Comparison of ENCODE assay signal across 8 mouse cellular contexts in genomic region chr4:82934308-82934707, GRCm38 (mm10). TPM values are rescaled to one million over a fixed set of nuclear protein-coding genes. Genes with fewer than 3 reads are reported as not detected.
A peak's percentile ranks its signal among the peaks of the same experiment; 100 is the strongest.
DNase-seq lines count a peak whose midpoint lies in the region; ATAC-seq and TF ChIP-seq lines count a peak whose summit lies in the region.
"Had no signal": no experiment of that assay in that cellular context is flagged by ENCODE, and none has a peak within 500 bp of the region (broad histone marks: within the 10 kb centered on the region; RNA-seq: fewer than 3 reads in every experiment).

No protein-coding gene starts in this region.

- ATAC-seq in heart, embryonic 13.5 days (ENCODE audit: extremely low read depth, insufficient number of reproducible peaks, low FRiP score, low TSS enrichment), result no peak
- ATAC-seq in midbrain, embryonic 15.5 days (replicated peaks), result peak; percentile 97

- H3K36me3 ChIP-seq in C2C12 (ENCODE audit: control insufficient read depth, insufficient read depth), result no peaks in the 10 kb centered on the region
- H3K36me3 ChIP-seq in heart, embryonic 13.5 days, result no peaks in the 10 kb centered on the region
- H3K36me3 ChIP-seq in midbrain, embryonic 15.5 days (replicated peaks), result no peaks in the 10 kb centered on the region

- no peaks in the 10 kb centered on the region for H3K9me3 ChIP-seq in heart, embryonic 13.5 days
- H3K9me3 ChIP-seq in midbrain, embryonic 15.5 days, result no peaks in the 10 kb centered on the region

- no peaks in the 10 kb centered on the region for H3K79me3 ChIP-seq in C2C12 (ENCODE audit: low read depth)

- no peak overlapping the region for H3K4me3 ChIP-seq in C2C12 (ENCODE audit: insufficient read depth, poor library complexity, severe bottlenecking)
- H3K4me3 ChIP-seq in heart, embryonic 13.5 days, result peak overlapping the region; percentile 46; the same call in 1 of the 2 replicates
- no peak overlapping the region for H3K4me3 ChIP-seq in midbrain, embryonic 15.5 days

- peak; percentile 71 for TF ChIP-seq CTCF in C2C12 (IDR thresholded peaks at IDR 0.05; ENCODE audit: control insufficient read depth, insufficient read depth, insufficient read length)

- H3K27me3 ChIP-seq in C2C12 (ENCODE audit: control insufficient read depth, insufficient read depth, insufficient read length), result peaks cover 4% of the 10 kb centered on the region
- H3K27me3 ChIP-seq in heart, embryonic 13.5 days (replicated peaks), result no peaks in the 10 kb centered on the region
- no peaks in the 10 kb centered on the region for H3K27me3 ChIP-seq in midbrain, embryonic 15.5 days (replicated peaks)

- H3K79me2 ChIP-seq in C2C12 (ENCODE audit: control insufficient read depth, insufficient read depth), result no peaks in the 10 kb centered on the region

- DNase-seq in 3T3-L1 (ENCODE audit: low read depth, low spot score), result peak; percentile 69
- DNase-seq in embryo, embryonic 10 days (ENCODE audit: low spot score), result peak; percentile 74
- DNase-seq in kidney, postnatal 25 days, result peak; percentile 44 to 50
- no peak for DNase-seq in spleen, adult 12 weeks (ENCODE audit: low spot score)

- peak overlapping the region; percentile 63 for H3K4me2 ChIP-seq in heart, embryonic 13.5 days
- peak overlapping the region; percentile 38; the same call in 1 of the 2 replicates for H3K4me2 ChIP-seq in midbrain, embryonic 15.5 days

- H3K27ac ChIP-seq in heart, embryonic 13.5 days (replicated peaks), result no peak overlapping the region
- no peak overlapping the region for H3K27ac ChIP-seq in midbrain, embryonic 15.5 days

- H3ac ChIP-seq in C2C12 (ENCODE audit: control insufficient read depth, insufficient read length, low read depth), result no peak overlapping the region

- H3K4me1 ChIP-seq in heart, embryonic 13.5 days, result peaks cover 9% of the 10 kb centered on the region
- H3K4me1 ChIP-seq in midbrain, embryonic 15.5 days, result peaks cover 5% of the 10 kb centered on the region; the same call in 1 of the 2 replicates

- H3K9ac ChIP-seq in heart, embryonic 13.5 days, result no peak overlapping the region
- no peak overlapping the region for H3K9ac ChIP-seq in midbrain, embryonic 15.5 days

- 14% methylated on average over 5 of the region's 5 CpGs for WGBS in heart, embryonic 13.5 days
- 5% methylated on average over 5 of the region's 5 CpGs for WGBS in midbrain, embryonic 15.5 days

TF ChIP-seq in C2C12, 6 proteins besides CTCF, POLR2A, EP300 and RAD21:
- no peak for TF ChIP-seq MYOG (IDR thresholded peaks at IDR 0.05; ENCODE audit: control insufficient read depth, extremely low read depth, insufficient read length)
- TF ChIP-seq FOSL1 (IDR thresholded peaks at IDR 0.05; ENCODE audit: insufficient read depth, low read length, poor library complexity, severe bottlenecking), result no peak
- no peak for TF ChIP-seq MAX (IDR thresholded peaks at IDR 0.05)
- TF ChIP-seq USF1 (IDR thresholded peaks at IDR 0.05; ENCODE audit: low read depth), result no peak
- TF ChIP-seq MYOD1 (IDR thresholded peaks at IDR 0.05; ENCODE audit: control insufficient read depth, insufficient read length, low read depth), result no peak
- no peak for TF ChIP-seq CEBPB (IDR thresholded peaks at IDR 0.05; ENCODE audit: low read depth)
TF ChIP-seq in C2C12: peak in this region for 0.

RNA-seq across cellular contexts. Expression of gene Cer1, which starts 49.4 kb away (rescaled TPM):
- polyA plus RNA-seq in C2C12 (2012; fragmentation: generic; extraction: Trizol), result 0.05 TPM
- 0.11 and 0.32 TPM in 2 replicates for polyA plus RNA-seq in heart, embryonic 13.5 days (2015; fragmentation: Nextera tagmentation; extraction: Ambion mirVana)
- polyA plus RNA-seq in midbrain, embryonic 15.5 days (2015; fragmentation: Nextera tagmentation; extraction: Ambion mirVana), result not detected in 2 replicates
- polyA plus RNA-seq: gonadal fat pad, adult 2 months had no signal
